19 mouse cellular contexts compared by ENCODE assay signal in genomic region chr1:64753668-64754067, GRCm38 (mm10). TPM values are rescaled to one million over a fixed set of nuclear protein-coding genes. Genes with fewer than 3 reads are reported as not detected.
DNase-seq lines count a peak whose midpoint lies in the region; ATAC-seq and TF ChIP-seq lines count a peak whose summit lies in the region.
"Had no signal": no experiment of that assay in that cellular context is flagged by ENCODE, and none has a peak within 500 bp of the region (broad histone marks: within the 10 kb centered on the region; RNA-seq: fewer than 3 reads in every experiment).

No protein-coding gene starts in this region.

- ATAC-seq in liver, embryonic 14.5 days (ENCODE audit: insufficient read depth), result 0 out of 2 replicates have a peak, but pooled peaks have one; percentile 13
- no peak for ATAC-seq in liver, embryonic 12.5 days
- ATAC-seq in lung, postnatal 0 days, result peak; percentile 63
- ATAC-seq: CD4-positive, CD25-positive, alpha-beta regulatory T cell, adult 4 months had no signal

- H3K9ac ChIP-seq in liver, embryonic 14.5 days (replicated peaks), result no peak overlapping the region
- no peak overlapping the region for H3K9ac ChIP-seq in liver, embryonic 12.5 days
- H3K9ac ChIP-seq in lung, postnatal 0 days (replicated peaks; ENCODE audit: low read depth), result no peak overlapping the region
- H3K9ac ChIP-seq: forebrain, embryonic 12.5 days; hindbrain, embryonic 15.5 days; limb, embryonic 12.5 days had no signal

- H3K36me3 ChIP-seq in liver, embryonic 14.5 days (replicated peaks; ENCODE audit: control insufficient read depth, insufficient read depth, low read depth), result no peaks in the 10 kb centered on the region
- no peaks in the 10 kb centered on the region for H3K36me3 ChIP-seq in liver, embryonic 12.5 days
- H3K36me3 ChIP-seq in lung, postnatal 0 days (ENCODE audit: insufficient read depth, low read length), result no peaks in the 10 kb centered on the region
- H3K36me3 ChIP-seq: forebrain, embryonic 12.5 days; G1E; hindbrain, embryonic 15.5 days; limb, embryonic 12.5 days; midbrain, embryonic 10.5 days had no signal

- no peak overlapping the region for H3K4me2 ChIP-seq in liver, embryonic 14.5 days (ENCODE audit: low read depth)
- no peak overlapping the region for H3K4me2 ChIP-seq in liver, embryonic 12.5 days
- H3K4me2 ChIP-seq in lung, postnatal 0 days (replicated peaks; ENCODE audit: low read depth, low read length), result no peak overlapping the region
- H3K4me2 ChIP-seq: forebrain, embryonic 12.5 days; heart, embryonic 11.5 days; hindbrain, embryonic 15.5 days; limb, embryonic 12.5 days had no signal

- H3K9me3 ChIP-seq in liver, embryonic 14.5 days (ENCODE audit: control insufficient read depth, low read length), result no peaks in the 10 kb centered on the region
- no peaks in the 10 kb centered on the region for H3K9me3 ChIP-seq in liver, embryonic 12.5 days (replicated peaks)
- H3K9me3 ChIP-seq in lung, postnatal 0 days (ENCODE audit: low read length), result no peaks in the 10 kb centered on the region
- H3K9me3 ChIP-seq: forebrain, embryonic 12.5 days; G1E; hindbrain, embryonic 15.5 days; limb, embryonic 12.5 days; midbrain, embryonic 10.5 days had no signal

- no peaks in the 10 kb centered on the region for H3K27me3 ChIP-seq in liver, embryonic 14.5 days (ENCODE audit: control insufficient read depth, insufficient read depth, low read length)
- H3K27me3 ChIP-seq in liver, embryonic 12.5 days (replicated peaks), result no peaks in the 10 kb centered on the region
- no peaks in the 10 kb centered on the region for H3K27me3 ChIP-seq in lung, postnatal 0 days (replicated peaks; ENCODE audit: insufficient read depth, low read length)
- H3K27me3 ChIP-seq: forebrain, embryonic 12.5 days; hindbrain, embryonic 15.5 days; limb, embryonic 12.5 days had no signal

- peaks cover 5 to 16% of the 10 kb centered on the region in 2 experiments; a peak in 3 of 4 replicates for H3K4me1 ChIP-seq in liver, embryonic 14.5 days (replicated peaks; ENCODE audit: control insufficient read depth in 2 of 2, insufficient read depth in 2 of 2, low read length in 1 of 2)
- H3K4me1 ChIP-seq in liver, embryonic 12.5 days, result peaks cover 23% of the 10 kb centered on the region
- H3K4me1 ChIP-seq in lung, postnatal 0 days (ENCODE audit: insufficient read depth, low read depth, low read length), result no peaks in the 10 kb centered on the region
- H3K4me1 ChIP-seq: forebrain, embryonic 12.5 days; hindbrain, embryonic 15.5 days; limb, embryonic 12.5 days had no signal

- TF ChIP-seq CTCF in liver, embryonic 14.5 days (IDR thresholded peaks at IDR 0.05; ENCODE audit: low read depth), result no peak
- TF ChIP-seq CTCF in lung, postnatal 0 days (IDR thresholded peaks at IDR 0.05), result no peak

- H3K4me3 ChIP-seq in liver, embryonic 14.5 days (ENCODE audit: insufficient read depth in 1 of 2, low read depth in 2 of 2, low read length in 2 of 2), result no peak overlapping the region
- no peak overlapping the region for H3K4me3 ChIP-seq in liver, embryonic 12.5 days
- H3K4me3 ChIP-seq in lung, postnatal 0 days (ENCODE audit: low read depth, low read length), result no peak overlapping the region
- H3K4me3 ChIP-seq: forebrain, embryonic 12.5 days; hindbrain, embryonic 15.5 days; limb, embryonic 12.5 days; midbrain, embryonic 10.5 days had no signal

- DNase-seq in embryo, embryonic 10 days (ENCODE audit: low spot score), result peak; percentile 17
- no peak for DNase-seq in embryo, embryonic 9.5 days (ENCODE audit: extremely low spot score)
- DNase-seq in liver, embryonic 14.5 days (ENCODE audit: low read depth in 3 of 3, low spot score in 3 of 3), result no peak
- DNase-seq in lung, postnatal 0 days (ENCODE audit: low spot score), result peak; percentile 60
- no peak for DNase-seq in left cerebral cortex, postnatal 4 days
- no peak for DNase-seq in testis, postnatal 14 days (ENCODE audit: low spot score)
- no peak for DNase-seq in layer of hippocampus, adult 9-10 months (ENCODE audit: low spot score)
- DNase-seq: cerebellum, adult 11-12 months; cerebellum, postnatal 25 days; retina, postnatal 1 day; right cerebral cortex, postnatal 4 days had no signal

- H3K27ac ChIP-seq in liver, embryonic 14.5 days, result no peak overlapping the region
- no peak overlapping the region; the same call in 1 of the 2 replicates for H3K27ac ChIP-seq in liver, embryonic 12.5 days
- H3K27ac ChIP-seq in lung, postnatal 0 days (ENCODE audit: low read length), result peak overlapping the region; percentile 55
- H3K27ac ChIP-seq: forebrain, embryonic 12.5 days; hindbrain, embryonic 15.5 days; limb, embryonic 12.5 days; midbrain, embryonic 10.5 days had no signal

- WGBS in liver, embryonic 14.5 days (ENCODE audit: insufficient replicate concordance), result 59% methylated on average over 7 of the region's 7 CpGs
- WGBS in liver, embryonic 12.5 days (ENCODE audit: insufficient replicate concordance), result 67% methylated on average over 7 of the region's 7 CpGs
- 58% methylated on average over 7 of the region's 7 CpGs for WGBS in lung, postnatal 0 days

- intact Hi-C loops in left cerebral cortex, postnatal 4 days (cut with DNase I), result no loop called here

- no peak for TF ChIP-seq EP300 in liver, embryonic 14.5 days (IDR thresholded peaks at IDR 0.05; ENCODE audit: low read depth)
- no peak for TF ChIP-seq EP300 in lung, postnatal 0 days (IDR thresholded peaks at IDR 0.05)

RNA-seq across cellular contexts. Expression of gene Fzd5, which starts 16.1 kb away (rescaled TPM):
- 3.4 and 4.3 TPM in 2 replicates for polyA plus RNA-seq in liver, embryonic 14.5 days (2012; rRNA removed)
- polyA plus RNA-seq in liver, embryonic 14.5 days (2014; fragmentation: Nextera tagmentation; extraction: Ambion mirVana), result 2.6 and 3.2 TPM in 2 replicates
- polyA plus RNA-seq in liver, embryonic 12.5 days (2016; fragmentation: Nextera tagmentation; extraction: Ambion mirVana), result 3.6 and 4.1 TPM in 2 replicates
- polyA plus RNA-seq in lung, postnatal 0 days (2015; fragmentation: Nextera tagmentation; extraction: Ambion mirVana), result 3.1 and 3.5 TPM in 2 replicates
- total RNA-seq in left cerebral cortex, postnatal 4 days (2021), result 1 to 10 TPM; 1.0 to 1.1 TPM

Comparison
In these comparisons a context has a peak if more than half of its experiments do, and no peak if none do; other contexts are left out.
1. DNase-seq: peak in embryo, embryonic 10 days (single experiment) and lung, postnatal 0 days (single experiment); none in embryo, embryonic 9.5 days (single experiment), liver, embryonic 14.5 days (0 of 3), left cerebral cortex, postnatal 4 days (single experiment), testis, postnatal 14 days (single experiment) and layer of hippocampus, adult 9-10 months (single experiment).